Comparison of ENCODE assay signal across 9 mouse cellular contexts in the genomic region with DNA sequence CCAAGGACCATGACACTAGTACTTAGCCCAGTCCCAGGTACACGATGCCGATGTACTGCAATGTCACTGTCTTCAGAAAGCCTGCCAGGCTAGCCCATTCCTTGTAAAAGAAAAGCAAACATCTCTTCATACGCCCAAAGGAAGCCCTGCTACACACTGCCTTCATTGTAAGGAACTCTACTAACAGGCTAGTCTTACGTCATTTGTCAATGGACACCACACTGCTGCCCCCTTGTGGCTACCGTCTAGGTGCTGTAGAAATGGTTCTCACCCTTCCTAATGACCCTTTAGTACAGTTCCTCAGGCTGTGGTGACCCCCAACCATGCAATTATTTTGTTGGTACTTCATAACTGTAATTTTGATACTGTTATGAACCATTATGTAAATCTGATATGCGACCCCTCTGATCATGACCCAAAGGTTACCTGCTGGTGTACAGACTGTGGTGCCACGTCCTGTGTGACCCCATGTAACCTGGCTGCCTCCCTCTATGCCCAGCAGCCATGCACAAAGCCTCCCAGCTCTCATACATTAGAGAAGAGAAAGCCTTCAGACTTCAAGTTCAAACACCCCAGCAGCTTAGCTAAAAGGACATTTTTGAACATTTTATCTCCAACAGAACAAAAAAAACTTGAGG. TPM values are rescaled to one million over a fixed set of nuclear protein-coding genes. Genes with fewer than 3 reads are reported as not detected.
A peak's percentile ranks its signal among the peaks of the same experiment; 100 is the strongest.
DNase-seq lines count a peak whose midpoint lies in the region; ATAC-seq and TF ChIP-seq lines count a peak whose summit lies in the region.
"Had no signal": no experiment of that assay in that cellular context is flagged by ENCODE, and none has a peak within 500 bp of the region (broad histone marks: within the 10 kb centered on the region; RNA-seq: fewer than 3 reads in every experiment).

No protein-coding gene starts in this region.

- peaks cover 89% of the 10 kb centered on the region for H3K36me3 ChIP-seq in thymus, adult 2 months (ENCODE audit: control insufficient read depth, insufficient read depth, low read length)
- peaks cover 7% of the 10 kb centered on the region for H3K36me3 ChIP-seq in kidney, adult 2 months (ENCODE audit: control insufficient read depth, insufficient read depth, low read length)
- peaks cover 96% of the 10 kb centered on the region for H3K36me3 ChIP-seq in limb, embryonic 13.5 days
- peaks cover 74% of the 10 kb centered on the region for H3K36me3 ChIP-seq in midbrain, postnatal 0 days (ENCODE audit: insufficient read depth, low read length)
- peaks cover 14% of the 10 kb centered on the region for H3K36me3 ChIP-seq in splenic B cell, adult 2 months (ENCODE audit: control insufficient read depth, insufficient read depth, low read length, poor library complexity, severe bottlenecking)

- H3K9me3 ChIP-seq in limb, embryonic 13.5 days: no peaks in the 10 kb centered on the region
- H3K9me3 ChIP-seq in midbrain, postnatal 0 days (ENCODE audit: low read length): no peaks in the 10 kb centered on the region
- H3K9me3 ChIP-seq: embryonic facial prominence, embryonic 13.5 days had no signal

- peak; percentile 67 for DNase-seq in thymus, adult 2 months
- DNase-seq in thymus, adult 18-20 months: no peak
- peak; percentile 85 to 94 for DNase-seq in cerebellum, postnatal 14 days
- DNase-seq in gastrocnemius, adult 2 months: peak; percentile 85
- peak; percentile 77 for DNase-seq in kidney, adult 2 months
- DNase-seq in midbrain, postnatal 0 days (ENCODE audit: low spot score): peak; percentile 90
- DNase-seq in splenic B cell, adult 2 months (ENCODE audit: low read depth, low spot score): peak; percentile 85

- H3K27me3 ChIP-seq in thymus, adult 2 months (ENCODE audit: control insufficient read depth, insufficient read depth, low read length): no peaks in the 10 kb centered on the region
- H3K27me3 ChIP-seq in kidney, adult 2 months (replicated peaks; ENCODE audit: control insufficient read depth, insufficient read depth, low read length): no peaks in the 10 kb centered on the region
- H3K27me3 ChIP-seq in limb, embryonic 13.5 days: no peaks in the 10 kb centered on the region
- no peaks in the 10 kb centered on the region for H3K27me3 ChIP-seq in midbrain, postnatal 0 days (ENCODE audit: insufficient read depth, low read length)
- H3K27me3 ChIP-seq in splenic B cell, adult 2 months (ENCODE audit: control insufficient read depth, insufficient read depth, low read length, poor library complexity, severe bottlenecking): no peaks in the 10 kb centered on the region
- H3K27me3 ChIP-seq: embryonic facial prominence, embryonic 13.5 days had no signal

- no peak overlapping the region for H3K27ac ChIP-seq in thymus, adult 2 months (ENCODE audit: control insufficient read depth, insufficient read depth, low read length)
- H3K27ac ChIP-seq in gastrocnemius, adult 2 months: peak overlapping the region; percentile 6; the same call in 1 of the 2 replicates
- H3K27ac ChIP-seq in kidney, adult 2 months (ENCODE audit: insufficient read depth, low read depth, low read length): no peak overlapping the region
- H3K27ac ChIP-seq in limb, embryonic 13.5 days: no peak overlapping the region
- no peak overlapping the region for H3K27ac ChIP-seq in midbrain, postnatal 0 days (ENCODE audit: low read depth, low read length)
- H3K27ac ChIP-seq: embryonic facial prominence, embryonic 13.5 days had no signal

- H3K9ac ChIP-seq in limb, embryonic 13.5 days: no peak overlapping the region
- H3K9ac ChIP-seq in midbrain, postnatal 0 days (replicated peaks; ENCODE audit: low read length, poor library complexity, severe bottlenecking): no peak overlapping the region
- H3K9ac ChIP-seq: embryonic facial prominence, embryonic 13.5 days had no signal

- peak; percentile 67 for ATAC-seq in limb, embryonic 13.5 days (ENCODE audit: low FRiP score, low read depth)
- ATAC-seq in midbrain, postnatal 0 days (ENCODE audit: low FRiP score): peak; percentile 78

- intact Hi-C loops in gastrocnemius, adult 2 months (cut with DNase I): loop anchor here (1.0 to 10.0 kb wide), 2 partner anchors 33 to 126 kb away; a partner anchor contains a TSS

- 77% methylated on average over 7 of the region's 7 CpGs for WGBS in thymus, adult 2 months
- WGBS in kidney, adult 2 months: 55% methylated on average over 7 of the region's 7 CpGs
- WGBS in limb, embryonic 13.5 days: 63% methylated on average over 7 of the region's 7 CpGs
- 56% methylated on average over 7 of the region's 7 CpGs for WGBS in midbrain, postnatal 0 days

- no peak overlapping the region for H3K4me3 ChIP-seq in thymus, adult 2 months (ENCODE audit: control insufficient read depth, insufficient read depth, low read length)
- no peak overlapping the region for H3K4me3 ChIP-seq in gastrocnemius, adult 2 months
- H3K4me3 ChIP-seq in kidney, adult 2 months (ENCODE audit: insufficient read depth, low read depth, low read length): no peak overlapping the region
- no peak overlapping the region for H3K4me3 ChIP-seq in limb, embryonic 13.5 days
- H3K4me3 ChIP-seq in midbrain, postnatal 0 days (ENCODE audit: low read depth, low read length): no peak overlapping the region
- H3K4me3 ChIP-seq: embryonic facial prominence, embryonic 13.5 days had no signal

- no peaks in the 10 kb centered on the region for H3K4me1 ChIP-seq in thymus, adult 2 months (replicated peaks; ENCODE audit: control insufficient read depth, insufficient read depth, low read length)
- H3K4me1 ChIP-seq in kidney, adult 2 months (ENCODE audit: control insufficient read depth, insufficient read depth, low read length): no peaks in the 10 kb centered on the region; the same call in 1 of the 2 replicates
- H3K4me1 ChIP-seq in limb, embryonic 13.5 days: no peaks in the 10 kb centered on the region
- H3K4me1 ChIP-seq in midbrain, postnatal 0 days (ENCODE audit: insufficient read depth, low read length): no peaks in the 10 kb centered on the region
- H3K4me1 ChIP-seq: embryonic facial prominence, embryonic 13.5 days had no signal

- no peak for TF ChIP-seq CTCF in thymus, adult 2 months (IDR thresholded peaks at IDR 0.05; ENCODE audit: borderline replicate concordance, control insufficient read depth, extremely low read depth, insufficient read depth, low read length, poor library complexity)
- TF ChIP-seq CTCF in gastrocnemius, adult 2 months (IDR thresholded peaks at IDR 0.05): peak; percentile 85
- peak; percentile 80 for TF ChIP-seq CTCF in kidney, adult 2 months (conservative IDR thresholded peaks at IDR 0.05; ENCODE audit: insufficient read depth, insufficient read length, low read depth, low read length)
- peak; percentile 95 for TF ChIP-seq CTCF in midbrain, postnatal 0 days (IDR thresholded peaks at IDR 0.05)

- H3K4me2 ChIP-seq in limb, embryonic 13.5 days (replicated peaks): no peak overlapping the region
- no peak overlapping the region for H3K4me2 ChIP-seq in midbrain, postnatal 0 days (ENCODE audit: low read depth, low read length, poor library complexity, severe bottlenecking)
- H3K4me2 ChIP-seq: embryonic facial prominence, embryonic 13.5 days had no signal

- TF ChIP-seq POLR2A in thymus, adult 2 months (IDR thresholded peaks at IDR 0.05; ENCODE audit: control insufficient read depth, extremely low read depth, insufficient read depth, low read length, poor library complexity): no peak
- TF ChIP-seq POLR2A in kidney, adult 2 months (IDR thresholded peaks at IDR 0.05; ENCODE audit: low read depth, low read length): no peak

RNA-seq across cellular contexts. Expression of a gene that starts 14.3 kb away (rescaled TPM):
- 1.4 and 2.5 TPM in 2 replicates for polyA plus RNA-seq in thymus, adult 2 months (2012; rRNA removed)
- total RNA-seq in gastrocnemius, adult 2 months (2021): 1 to 10 TPM in 1 of 2 experiments, under 1 TPM in 1; 0.67 to 1.4 TPM
- 0.14 and 0.19 TPM in 2 replicates for polyA plus RNA-seq in kidney, adult 2 months (2012; rRNA removed)
- 2.0 and 2.1 TPM in 2 replicates for polyA plus RNA-seq in limb, embryonic 13.5 days (2015; fragmentation: Nextera tagmentation; extraction: Ambion mirVana)
- 0.11 TPM in 1 of 2 replicates, not detected in the other for total RNA-seq in midbrain, postnatal 0 days (2014; rRNA removed)
- polyA plus RNA-seq in midbrain, postnatal 0 days (2015; fragmentation: Nextera tagmentation; extraction: Ambion mirVana): 0.31 and 0.45 TPM in 2 replicates

RNA-seq across cellular contexts. Expression of a gene that starts 18.0 kb away (rescaled TPM):
- polyA plus RNA-seq in thymus, adult 2 months (2012; rRNA removed): 90.3 and 104 TPM in 2 replicates
- 10 to 100 TPM; 38.3 to 44.6 TPM for total RNA-seq in gastrocnemius, adult 2 months (2021)
- 42.6 and 47.9 TPM in 2 replicates for polyA plus RNA-seq in kidney, adult 2 months (2012; rRNA removed)
- polyA plus RNA-seq in limb, embryonic 13.5 days (2015; fragmentation: Nextera tagmentation; extraction: Ambion mirVana): 163 and 172 TPM in 2 replicates
- 58.5 and 97.5 TPM in 2 replicates for total RNA-seq in midbrain, postnatal 0 days (2014; rRNA removed)
- polyA plus RNA-seq in midbrain, postnatal 0 days (2015; fragmentation: Nextera tagmentation; extraction: Ambion mirVana): 114 and 116 TPM in 2 replicates

RNA-seq across cellular contexts. Expression of a gene that starts 29.8 kb away (rescaled TPM):
- 0.68 and 4.0 TPM in 2 replicates for polyA plus RNA-seq in thymus, adult 2 months (2012; rRNA removed)
- total RNA-seq in gastrocnemius, adult 2 months (2021): 10 to 100 TPM; 49.9 to 89.8 TPM
- polyA plus RNA-seq in kidney, adult 2 months (2012; rRNA removed): 1.0 and 1.5 TPM in 2 replicates
- 1.6 and 1.8 TPM in 2 replicates for polyA plus RNA-seq in limb, embryonic 13.5 days (2015; fragmentation: Nextera tagmentation; extraction: Ambion mirVana)
- total RNA-seq in midbrain, postnatal 0 days (2014; rRNA removed): 0.09 and 0.16 TPM in 2 replicates
- 0.10 TPM in 1 of 2 replicates, not detected in the other for polyA plus RNA-seq in midbrain, postnatal 0 days (2015; fragmentation: Nextera tagmentation; extraction: Ambion mirVana)

RNA-seq across cellular contexts. Expression of a gene that starts 33.3 kb away (rescaled TPM):
- 200 and 203 TPM in 2 replicates for polyA plus RNA-seq in thymus, adult 2 months (2012; rRNA removed)
- 1 to 10 TPM; 4.4 to 7.9 TPM for total RNA-seq in gastrocnemius, adult 2 months (2021)
- 64.1 and 66.7 TPM in 2 replicates for polyA plus RNA-seq in kidney, adult 2 months (2012; rRNA removed)
- polyA plus RNA-seq in limb, embryonic 13.5 days (2015; fragmentation: Nextera tagmentation; extraction: Ambion mirVana): 114 and 117 TPM in 2 replicates
- total RNA-seq in midbrain, postnatal 0 days (2014; rRNA removed): 105 and 119 TPM in 2 replicates
- 111 and 113 TPM in 2 replicates for polyA plus RNA-seq in midbrain, postnatal 0 days (2015; fragmentation: Nextera tagmentation; extraction: Ambion mirVana)

RNA-seq across cellular contexts. Expression of a gene that starts 58.7 kb away (rescaled TPM):
- 0.71 and 0.85 TPM in 2 replicates for polyA plus RNA-seq in thymus, adult 2 months (2012; rRNA removed)
- total RNA-seq in gastrocnemius, adult 2 months (2021): not detected
- polyA plus RNA-seq in kidney, adult 2 months (2012; rRNA removed): 0.05 and 0.15 TPM in 2 replicates
- polyA plus RNA-seq in limb, embryonic 13.5 days (2015; fragmentation: Nextera tagmentation; extraction: Ambion mirVana): 0.04 and 0.05 TPM in 2 replicates
- 0.19 and 0.27 TPM in 2 replicates for total RNA-seq in midbrain, postnatal 0 days (2014; rRNA removed)
- 0.23 TPM in 2 replicates for polyA plus RNA-seq in midbrain, postnatal 0 days (2015; fragmentation: Nextera tagmentation; extraction: Ambion mirVana)
- polyA plus RNA-seq: embryonic facial prominence, embryonic 13.5 days had no signal

Comparison
In these comparisons a context has a peak if more than half of its experiments do, and no peak if none do; other contexts are left out.
1. DNase-seq: peak in thymus, adult 2 months (single experiment), cerebellum, postnatal 14 days (2 of 2), gastrocnemius, adult 2 months (single experiment), kidney, adult 2 months (single experiment), midbrain, postnatal 0 days (single experiment) and splenic B cell, adult 2 months (single experiment); none in thymus, adult 18-20 months (0 of 2).